Mouse (Mus musculus): ENCODE measurements around the gene Itk.
"Not testable (repeated sequence)": the region's sequence is repeated elsewhere in the genome, so short reads cannot be mapped to it uniquely, and the experiment has no call there.

The Itk gene

DNA sequence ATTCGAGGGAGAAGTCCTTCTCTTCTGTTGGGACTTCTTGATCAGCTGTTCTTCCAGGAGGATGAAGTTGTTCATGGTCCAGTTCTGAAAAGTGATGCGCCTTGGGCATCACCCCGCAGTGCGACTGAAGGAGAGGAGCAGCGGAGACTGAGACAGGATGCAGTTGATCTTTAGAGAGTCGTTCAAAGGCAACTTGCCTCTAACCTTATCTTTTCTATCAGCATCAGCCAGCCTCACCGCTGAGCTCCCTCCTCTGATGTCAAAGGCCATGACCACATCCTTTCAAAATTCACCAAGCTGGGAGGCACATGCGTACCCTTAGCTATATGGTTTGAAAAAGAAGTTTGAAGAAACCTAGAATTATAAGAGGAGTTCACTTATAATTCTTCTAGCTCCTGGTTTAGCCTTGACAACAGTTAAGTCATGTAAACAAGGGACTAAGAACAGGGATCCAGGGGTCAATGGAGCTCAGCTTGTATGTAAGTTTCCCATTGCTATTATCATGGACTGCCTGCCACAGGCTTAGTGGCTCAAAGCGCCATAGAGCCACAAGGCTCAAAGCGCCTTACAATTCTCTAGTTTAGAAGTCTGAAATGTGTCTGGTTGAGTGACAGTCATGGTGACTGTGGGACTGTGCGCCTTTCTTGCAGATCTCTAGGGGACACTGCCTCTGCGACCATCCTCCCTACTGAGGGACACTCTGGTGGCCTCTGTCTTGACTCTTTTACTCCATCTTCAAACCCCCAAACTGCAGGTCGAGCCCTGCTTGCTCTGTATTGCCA is at the start of gene Itk:
Itk (minus strand) TSS at position 180 of the 782 bp plus-strand sequence.
- in situ Hi-C loops (cut with MseI, MboI) = no loop called here

DNA sequence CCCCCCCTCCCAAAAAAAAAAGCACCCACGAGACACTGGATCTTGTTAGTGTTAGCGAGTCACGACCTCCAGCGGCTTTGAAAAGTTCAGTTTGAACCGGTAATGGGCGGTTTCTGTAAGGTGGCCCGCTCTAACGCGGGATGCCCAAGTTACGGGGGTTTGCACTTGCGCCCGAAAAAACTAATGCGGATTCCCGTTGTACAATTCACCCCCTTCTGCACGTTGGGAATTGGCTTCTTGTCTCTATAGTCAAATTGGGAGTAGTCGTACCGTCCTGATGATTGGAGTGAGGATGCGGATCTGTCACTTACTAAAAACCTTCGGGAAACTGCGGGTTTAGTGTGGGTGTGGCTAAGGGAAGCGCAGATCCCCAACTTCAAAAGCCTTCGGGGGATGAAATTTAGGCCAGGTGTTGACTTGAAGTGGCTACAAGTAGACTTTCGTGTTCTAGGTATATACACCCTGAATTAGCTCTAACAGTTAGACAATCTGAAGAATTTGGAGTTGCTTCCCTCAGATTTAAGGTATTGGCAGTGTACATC is 48.2 kb upstream of the Itk start:
- in situ Hi-C loops (cut with MseI, MboI) = loop anchor here in 1 of 2 experiments (10.0 kb wide), 1 partner anchor 163 kb away; no protein-coding TSS in a partner anchor

DNA sequence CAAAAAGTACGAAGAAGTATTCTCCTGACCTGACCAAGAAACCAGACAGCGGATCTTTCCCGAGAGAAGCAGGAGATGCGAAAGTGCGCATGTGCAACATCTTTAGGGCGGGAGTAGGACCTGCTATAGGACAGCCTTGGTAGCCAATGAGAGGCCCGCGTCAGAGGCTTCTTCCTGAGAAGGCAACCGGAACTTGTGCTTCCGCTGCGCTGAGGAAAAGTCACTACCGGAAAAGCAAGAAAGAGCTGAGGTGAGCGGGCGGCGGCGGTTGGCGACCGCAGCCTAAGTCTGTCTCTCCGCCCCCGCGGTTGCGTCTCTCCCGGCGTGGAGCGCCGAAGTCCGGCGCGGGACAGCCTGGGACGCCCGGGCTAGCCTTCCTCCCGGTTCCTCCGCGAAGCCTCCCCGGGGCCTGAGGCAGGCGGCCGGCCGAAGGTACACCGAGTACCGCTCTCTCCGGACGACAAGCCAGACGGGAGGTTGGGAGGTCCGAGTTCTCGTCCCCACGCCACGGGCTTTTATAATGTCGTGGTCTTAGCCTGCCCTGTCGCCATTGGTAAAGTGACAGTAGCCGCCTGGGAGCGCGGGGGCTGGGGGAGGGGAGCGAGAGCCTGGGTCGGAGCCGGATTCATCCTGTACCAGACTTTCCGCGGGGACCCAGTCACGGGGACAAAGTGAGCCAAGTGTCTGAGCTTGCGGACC is 47.6 kb upstream of the Itk start, which contains the start of gene Med7:
Med7 (plus strand) TSS at position 166 of the 699 bp plus-strand sequence.
- in situ Hi-C loops (cut with MseI, MboI) = loop anchor here in 1 of 2 experiments (10.0 kb wide), 1 partner anchor 162 kb away; no protein-coding TSS in a partner anchor

DNA sequence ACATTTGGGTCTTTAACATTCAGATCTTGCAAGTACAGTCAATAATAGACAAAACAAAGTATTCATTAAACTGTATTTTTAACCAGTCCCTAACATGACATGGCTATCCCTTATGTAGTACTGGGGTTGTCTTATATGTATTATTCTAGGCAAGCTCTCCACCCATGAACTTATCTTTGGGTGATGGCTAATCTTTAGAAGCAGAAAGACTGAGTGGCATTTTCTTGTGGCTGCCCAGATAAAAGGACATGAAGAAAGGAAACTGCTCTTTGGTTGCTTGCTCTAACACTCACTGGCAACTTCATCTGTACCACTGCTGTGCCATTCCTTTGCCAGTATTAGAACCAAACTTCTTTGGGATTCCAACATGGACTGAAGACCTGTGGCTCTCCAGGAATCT is 46.0 kb upstream of the Itk start:
- in situ Hi-C loops (cut with MseI, MboI) = loop anchor here in 1 of 2 experiments (10.0 kb wide), 1 partner anchor 161 kb away; no protein-coding TSS in a partner anchor

DNA sequence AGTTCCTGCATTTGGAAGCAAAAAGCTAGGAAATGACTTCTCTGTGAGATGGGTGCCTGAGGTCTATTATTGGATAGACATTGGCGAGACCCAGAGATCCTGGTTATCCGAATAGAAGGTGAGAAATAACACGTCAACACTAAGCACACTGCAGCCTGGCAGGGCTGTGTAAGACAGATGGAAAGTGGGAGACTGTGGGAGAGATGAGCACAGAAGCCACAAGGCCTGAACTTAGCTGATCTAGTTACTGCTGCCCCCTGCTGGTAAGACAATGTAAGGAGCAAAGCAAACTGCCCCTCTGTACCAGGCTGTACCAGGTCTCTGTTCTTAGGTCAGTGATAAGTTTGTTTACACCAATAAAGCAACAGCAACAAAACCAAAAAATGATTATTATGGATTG is 41.8 kb upstream of the Itk start:
- in situ Hi-C loops (cut with MseI, MboI) = loop anchor here (5.0 to 10.0 kb wide), 2 partner anchors 154 to 156 kb away; no protein-coding TSS in a partner anchor

DNA sequence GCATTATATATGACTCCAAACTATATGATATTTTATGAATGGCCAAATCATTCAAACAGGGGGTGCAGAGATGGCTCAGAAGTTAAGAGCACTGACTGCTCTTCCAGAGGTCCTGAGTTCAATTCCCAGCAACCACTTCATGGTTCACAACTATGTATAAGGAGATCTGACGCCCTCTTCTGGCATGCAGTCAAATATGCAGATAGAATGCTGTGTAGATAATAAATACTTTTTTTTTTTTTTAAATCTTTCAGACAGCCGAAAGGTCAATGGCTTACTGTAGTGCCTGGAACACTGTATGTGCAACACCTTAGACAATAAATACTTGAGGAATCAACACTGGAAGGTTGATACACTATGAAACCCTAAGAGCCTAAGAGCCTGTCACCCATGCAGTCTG is 40.8 kb upstream of the Itk start:
- in situ Hi-C loops (cut with MseI, MboI) = loop anchor here (5.0 to 10.0 kb wide), 2 partner anchors 153 to 155 kb away; no protein-coding TSS in a partner anchor

DNA sequence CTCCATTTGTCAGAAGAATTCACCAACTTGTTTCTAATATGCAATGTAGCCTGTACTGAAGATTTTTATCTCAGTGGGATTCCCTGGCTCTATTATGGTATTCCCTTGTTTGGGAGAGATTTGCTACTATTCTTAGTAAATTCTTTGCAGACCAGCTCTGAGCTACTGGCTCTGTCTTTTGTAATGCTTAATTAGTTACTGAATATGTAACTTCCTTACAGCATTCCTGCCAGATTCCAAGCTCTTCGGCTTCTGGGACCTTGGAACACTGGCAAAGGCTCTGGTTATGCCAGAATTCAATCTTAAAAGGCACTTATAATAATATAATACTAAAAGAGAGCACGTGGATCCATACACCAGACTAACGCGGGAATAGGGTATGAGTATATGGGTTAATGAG is 38.8 kb upstream of the Itk start:
- in situ Hi-C loops (cut with MseI, MboI) = not testable (repeated sequence)

DNA sequence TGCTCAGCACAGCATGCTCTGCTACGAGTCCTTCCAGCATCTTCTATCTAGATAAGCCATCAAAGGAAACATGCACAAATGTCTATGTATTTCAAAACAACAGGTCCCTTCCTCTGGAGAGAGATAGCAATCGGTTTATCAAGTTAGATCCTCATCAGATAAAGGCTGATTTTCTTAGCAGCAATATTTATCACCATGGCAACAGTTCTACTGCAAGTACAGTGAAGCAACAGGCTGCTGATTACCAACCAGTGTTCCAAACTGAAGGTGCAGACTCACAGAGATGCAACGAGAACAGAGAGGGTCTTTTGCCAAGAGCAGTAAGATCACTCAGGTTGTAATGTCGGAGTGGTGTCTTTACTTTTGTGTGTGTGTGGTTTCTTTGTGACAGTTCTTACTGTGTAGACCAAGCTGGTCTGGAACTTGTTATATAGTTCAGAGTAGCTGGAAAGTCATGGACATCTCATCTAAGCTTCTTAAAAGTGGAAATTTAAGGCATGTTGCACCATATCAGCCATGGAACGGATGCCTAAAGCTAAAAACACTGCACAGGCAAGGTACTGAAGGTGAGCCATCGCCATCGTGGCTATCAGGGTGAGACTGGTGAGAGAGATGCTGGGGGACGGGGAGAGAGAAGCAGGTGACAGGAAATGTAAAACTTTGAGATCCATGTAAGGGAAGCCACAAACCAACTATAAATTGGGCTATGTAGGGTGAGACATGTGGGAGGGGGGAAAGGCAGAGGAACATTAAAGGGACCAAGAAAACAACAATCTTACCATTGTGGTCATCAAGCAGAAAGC is 32.0 kb upstream of the Itk start:
- in situ Hi-C loops (cut with MseI, MboI) = no loop called here

DNA sequence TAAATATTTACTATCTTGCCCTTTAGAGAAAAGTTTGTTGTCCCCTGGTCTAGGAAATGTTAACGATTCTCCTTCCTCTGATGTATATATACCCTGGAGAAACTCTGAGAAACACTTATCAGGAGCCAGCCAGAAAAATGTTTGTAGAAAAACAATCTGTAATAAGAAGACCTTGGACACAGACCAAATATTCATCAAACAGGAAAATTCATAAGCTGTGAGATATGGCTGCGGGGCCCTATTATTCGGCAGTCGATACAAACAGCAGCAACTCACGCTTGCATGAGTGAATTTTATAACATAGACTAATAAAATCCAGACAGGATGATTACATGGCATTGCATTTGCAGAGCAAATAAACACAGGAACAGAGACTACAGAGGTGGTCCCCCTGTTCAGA is 29.5 kb upstream of the Itk start:
- in situ Hi-C loops (cut with MseI, MboI) = no loop called here

DNA sequence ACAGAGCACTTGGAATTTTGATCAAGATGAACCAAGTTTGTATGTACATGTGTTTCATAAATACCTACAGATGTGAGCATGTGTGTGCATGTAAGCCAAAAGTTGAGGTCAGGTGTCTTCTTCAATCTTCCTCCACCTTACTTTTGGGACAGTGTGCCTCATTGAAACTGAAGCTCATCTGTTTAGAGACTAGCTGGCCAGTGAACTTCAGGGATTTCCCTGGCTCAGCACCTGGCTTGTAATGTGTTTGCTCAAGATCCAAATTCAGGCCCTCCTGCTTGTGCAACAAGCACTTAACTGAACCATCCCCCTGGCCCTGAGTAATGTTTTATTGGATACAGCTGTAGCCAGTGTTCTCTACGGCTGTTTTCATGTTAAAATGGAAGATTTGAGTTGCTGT is 29.1 kb upstream of the Itk start:
- in situ Hi-C loops (cut with MseI, MboI) = no loop called here

DNA sequence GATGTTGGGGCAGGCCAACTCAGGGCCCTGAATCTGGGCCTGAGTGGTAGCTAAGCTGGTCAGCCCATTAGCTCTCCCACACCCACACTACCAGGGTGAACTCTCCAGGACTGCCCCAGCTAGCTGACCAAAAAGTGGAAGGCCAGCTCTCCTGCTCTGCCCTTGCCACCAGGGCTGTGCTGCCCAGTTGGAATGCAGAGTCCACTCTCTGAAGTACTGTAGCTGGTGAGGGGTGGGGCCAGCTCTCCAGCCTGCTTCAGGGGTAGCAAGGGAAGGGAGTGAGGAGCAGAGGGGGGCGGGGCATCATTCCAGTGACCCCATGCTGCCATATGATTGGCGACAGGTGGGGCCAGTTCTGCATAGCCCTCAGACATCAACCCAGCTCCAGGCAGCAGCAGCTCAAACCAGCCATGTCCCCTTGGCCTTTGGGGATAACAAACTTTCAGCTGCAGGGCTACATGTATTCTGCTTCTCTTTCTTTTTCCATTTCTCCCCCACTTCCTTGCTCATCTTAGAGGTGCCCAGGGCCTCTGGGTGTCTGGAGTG is 20.8 kb upstream of the Itk start:
- in situ Hi-C loops (cut with MseI, MboI) = no loop called here

DNA sequence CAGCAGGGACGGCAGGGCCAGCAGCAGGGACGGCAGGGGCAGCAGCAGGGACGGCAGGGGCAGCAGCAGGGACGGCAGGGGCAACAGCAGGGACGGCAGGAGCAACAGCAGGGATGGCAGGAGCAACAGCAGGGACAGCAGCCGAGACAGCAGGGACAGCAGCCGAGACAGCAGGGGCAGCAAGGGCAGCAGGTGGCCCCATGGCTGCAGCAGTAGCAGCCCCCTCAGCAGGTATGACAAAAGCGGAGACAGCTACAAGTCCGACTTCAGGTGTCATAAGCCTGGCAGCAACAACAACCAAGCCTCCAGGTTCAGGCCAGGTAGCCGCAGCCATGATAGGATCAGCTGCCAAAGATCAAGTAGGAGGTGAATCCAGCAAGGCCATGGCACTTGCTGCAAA is 17.4 kb upstream of the Itk start:
- in situ Hi-C loops (cut with MseI, MboI) = no loop called here

DNA sequence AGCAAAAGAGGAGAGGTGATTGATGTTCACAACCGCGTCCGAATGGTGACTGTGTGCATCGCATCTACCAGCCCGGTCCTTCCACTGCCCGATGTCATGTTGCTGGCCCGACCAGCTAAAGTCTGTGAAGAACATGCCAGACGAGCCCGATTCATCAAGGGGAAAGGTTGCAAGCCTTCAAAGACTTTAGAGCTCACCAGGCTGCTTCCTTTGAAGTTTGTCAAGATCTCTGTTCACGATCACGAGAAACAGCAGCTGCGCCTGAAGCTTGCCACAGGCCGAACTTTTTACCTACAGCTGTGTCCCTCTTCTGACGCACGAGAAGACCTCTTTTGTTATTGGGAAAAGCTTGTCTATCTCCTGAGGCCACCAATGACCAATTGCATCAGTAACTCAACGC is 15.7 kb upstream of the Itk start:
- in situ Hi-C loops (cut with MseI, MboI) = no loop called here

DNA sequence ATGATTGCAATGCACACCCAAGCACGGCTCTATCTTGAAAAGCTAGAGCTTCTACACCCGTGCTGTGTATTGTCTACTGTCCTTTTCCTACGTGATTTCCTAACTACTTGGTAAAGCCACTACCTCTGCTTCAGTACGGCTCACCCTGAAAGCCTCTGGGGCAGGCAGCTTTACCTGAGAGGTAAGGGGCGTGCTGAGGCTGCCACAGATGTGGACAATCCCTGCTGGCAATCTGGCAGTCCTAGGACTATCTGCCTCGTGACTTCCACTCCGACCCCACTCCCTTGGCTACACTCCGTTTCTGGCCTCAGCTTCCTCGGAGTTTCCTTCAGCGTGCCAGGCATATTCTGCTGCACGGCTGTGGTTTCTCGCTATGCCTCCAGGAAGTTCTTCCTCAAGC is 12.2 kb upstream of the Itk start:
- in situ Hi-C loops (cut with MseI, MboI) = no loop called here

DNA sequence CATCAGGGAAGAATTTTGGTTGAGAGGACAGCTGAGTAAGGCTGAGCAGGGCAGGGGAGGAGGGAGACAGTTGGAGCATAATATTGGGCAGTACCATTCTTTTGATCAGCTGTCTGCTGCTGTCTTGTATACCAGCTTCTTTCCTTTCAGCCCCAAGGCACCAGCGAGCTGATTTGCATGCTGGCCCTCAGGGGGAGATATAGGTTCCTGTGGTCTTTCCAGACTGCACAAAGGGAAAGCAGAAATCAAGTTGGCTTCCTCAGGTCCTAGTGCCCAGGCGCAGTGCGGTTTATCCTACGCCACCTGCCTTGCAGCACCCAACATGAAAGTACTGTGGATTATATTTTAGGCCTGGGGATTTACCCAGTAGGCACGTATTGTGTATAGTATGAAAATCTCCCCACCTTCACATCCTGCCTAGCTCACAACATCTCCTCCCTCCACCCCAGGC is 9.6 kb upstream of the Itk start:
- in situ Hi-C loops (cut with MseI, MboI) = no loop called here

DNA sequence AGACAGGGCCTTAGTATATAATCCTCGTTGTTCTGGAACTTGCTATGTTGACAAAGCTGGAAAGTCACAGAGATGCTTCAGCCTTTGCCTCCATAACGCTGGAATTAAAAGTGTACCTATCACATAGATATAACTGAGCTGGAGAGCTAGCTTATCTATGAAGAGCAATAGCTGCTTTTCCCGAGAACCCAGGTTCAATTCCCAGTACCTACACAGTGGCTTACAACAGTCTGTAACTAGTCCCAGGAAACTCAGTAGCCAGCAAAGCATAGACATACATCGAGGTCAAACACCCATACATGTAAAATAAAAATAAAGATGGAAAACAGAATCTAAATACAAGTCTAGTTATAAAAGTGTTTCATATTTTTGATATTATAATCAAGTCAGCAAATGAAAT is 9.2 kb upstream of the Itk start:
- in situ Hi-C loops (cut with MseI, MboI) = no loop called here

DNA sequence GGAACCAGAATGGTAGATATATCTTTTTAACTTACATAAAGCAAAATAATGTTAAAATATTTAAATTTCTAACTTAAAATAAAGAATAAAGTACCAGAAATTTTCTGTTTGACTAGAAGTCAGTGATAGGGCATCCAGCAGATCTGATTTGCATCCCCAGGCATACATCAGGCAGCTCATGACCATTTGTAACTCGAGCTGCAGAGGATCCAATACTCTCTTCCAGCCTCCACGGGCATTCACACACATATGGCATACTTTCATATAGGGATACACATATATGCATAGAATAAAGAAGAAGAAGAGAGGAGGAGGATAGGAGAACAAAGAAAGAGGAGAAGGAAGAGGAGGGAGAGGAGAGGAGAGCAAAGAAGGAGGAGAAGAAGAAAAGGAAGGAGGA is 8.6 kb upstream of the Itk start:
- in situ Hi-C loops (cut with MseI, MboI) = no loop called here

DNA sequence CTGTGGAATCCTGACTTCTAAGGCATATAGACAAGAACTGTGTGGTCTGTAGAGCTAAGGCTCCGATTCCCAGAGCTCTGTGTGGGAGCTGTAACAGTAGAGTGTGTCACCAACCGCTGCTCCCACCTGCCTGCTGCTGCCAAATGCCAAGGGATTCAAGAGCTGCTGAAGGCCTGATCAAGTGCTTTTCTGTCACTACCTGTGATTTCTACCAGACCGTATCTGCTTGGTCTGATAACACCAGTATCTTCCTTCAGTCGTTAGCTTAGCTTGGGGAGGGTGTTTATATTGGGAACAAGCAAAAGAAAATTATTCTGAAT is 7.5 kb upstream of the Itk start:
- in situ Hi-C loops (cut with MseI, MboI) = no loop called here

DNA sequence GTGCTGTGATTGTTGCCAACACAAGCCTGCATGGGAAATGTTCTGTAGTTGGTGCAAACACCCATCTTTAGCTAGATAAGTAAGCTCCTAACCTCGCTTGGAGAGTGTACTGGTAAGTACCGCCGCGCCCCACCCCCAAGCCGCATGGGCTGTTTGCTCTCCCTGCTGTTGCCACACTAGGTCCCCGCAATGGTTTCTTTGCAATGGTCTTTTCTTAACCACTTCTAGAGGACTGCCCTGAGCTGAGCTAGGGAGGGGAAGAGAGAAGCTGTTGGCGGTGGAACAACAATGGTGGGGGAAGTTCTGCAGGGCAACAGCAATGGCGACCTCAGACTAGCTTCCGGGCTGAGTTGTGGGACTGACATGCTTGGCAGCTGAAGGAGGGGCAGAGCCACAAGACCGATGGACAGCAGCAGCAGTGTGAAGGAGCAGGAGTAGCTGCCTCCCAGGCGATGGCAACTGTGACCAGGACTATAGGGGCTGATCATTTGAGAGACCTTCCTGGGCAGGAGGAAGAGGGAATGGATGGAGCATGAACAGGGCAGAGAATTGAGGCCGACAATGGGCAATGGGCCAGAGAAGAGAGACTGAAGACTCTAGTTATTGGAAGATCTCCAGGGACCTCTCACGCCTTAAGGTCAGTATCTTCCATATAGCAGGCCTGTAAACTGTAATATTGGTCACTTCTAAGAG is 7.0 kb upstream of the Itk start, which contains the start of gene Fam71b:
Fam71b (plus strand) TSS at position 393 of the 693 bp plus-strand sequence.
- in situ Hi-C loops (cut with MseI, MboI) = no loop called here

DNA sequence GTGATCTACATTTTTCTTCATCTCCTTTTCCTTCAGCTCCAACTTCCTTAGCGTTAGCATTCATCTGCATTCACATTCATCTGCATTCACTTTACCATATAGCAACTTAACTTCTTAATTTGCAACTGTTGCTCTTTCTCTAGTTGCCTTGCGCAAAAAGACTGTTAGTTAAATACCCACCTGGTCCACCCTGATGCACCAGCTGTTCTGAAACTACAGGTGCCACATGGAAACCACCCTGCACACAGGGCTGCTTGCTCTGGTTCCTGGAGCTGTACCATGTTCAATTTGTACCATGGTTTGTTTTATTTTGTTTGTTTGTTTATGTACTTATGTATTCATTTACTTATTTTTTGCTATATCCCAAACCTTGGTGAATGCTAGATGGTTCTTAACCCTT is 6.4 kb upstream of the Itk start:
- in situ Hi-C loops (cut with MseI, MboI) = no loop called here

DNA sequence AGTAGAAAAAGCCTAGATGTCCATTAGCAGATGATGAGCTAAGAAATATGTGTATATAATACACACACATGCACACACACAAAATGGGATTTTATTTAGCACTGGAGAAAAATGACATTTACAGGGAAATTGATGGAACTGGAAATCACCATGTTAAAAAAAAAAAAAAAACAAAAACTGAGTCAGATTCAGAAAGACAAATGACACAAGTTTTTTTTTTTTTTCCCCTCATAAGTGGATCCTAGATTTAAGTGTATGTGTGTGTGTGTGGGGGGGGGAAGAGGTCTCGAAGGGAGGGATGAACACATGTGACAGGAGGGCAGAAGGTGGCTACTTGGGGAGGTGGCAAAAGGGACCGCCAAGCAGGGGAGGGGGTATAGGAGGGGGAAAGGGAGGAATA is 5.8 kb upstream of the Itk start:
- in situ Hi-C loops (cut with MseI, MboI) = no loop called here
